Mouse (Mus musculus) megakaryocyte-erythroid progenitor cell, adult 5-6 weeks (primary cell): Measurements from ENCODE around the gene Rcor2. TPM values are rescaled to one million over a fixed set of nuclear protein-coding genes. Genes with fewer than 3 reads are reported as not detected.
A peak's percentile ranks its signal among the peaks of the same experiment; 100 is the strongest.

ENCODE experiments used
- ATAC-seq: replicated peaks from 2 replicates; pipeline ENCODE4 v1.8.0; 2016; ENCODE audit warnings: mild to moderate bottlenecking, inconsistent platforms; ENCODE audit not compliant: severe bottlenecking, poor library complexity, low FRiP score, low TSS enrichment
- total RNA-seq, 2 experiments: library from RNA; stranded (forward) in 1 of 2; stranded (reverse) in 1 of 2; fragments of 200-1000, 215-1000 nt in 1 of 2; fragments of >200 nt in 1 of 2; fragmentation: Nextera tagmentation in 1 of 2; gene quantifications; 2 replicates each; pipeline ENCODE4 v1.2.3; 2014 to 2017

Rcor2 gene
- total RNA-seq (2014; fragmentation: Nextera tagmentation) (5.0 and 5.4 TPM in 2 replicates), total RNA-seq (2017) (4.0 and 19.5 TPM in 2 replicates)

- peak; percentile 23 for ATAC-seq
Observed at GRCm38 (mm10) chr19:7267091-7267741, at the start of gene Rcor2. Gene Rcor2 (plus strand): TSS chr19:7267325.

- ATAC-seq = peak; percentile 35
Observed at GRCm38 (mm10) chr19:7217926-7218267, 49.2 kb upstream of the Rcor2 start.

- no peak for ATAC-seq
Observed at GRCm38 (mm10) chr19:7218753-7219152, 48.4 kb upstream of the Rcor2 start.

- ATAC-seq = no peak
Observed at GRCm38 (mm10) chr19:7222196-7222595, 44.9 kb upstream of the Rcor2 start.

- 0 out of 2 replicates have a peak, but pooled peaks have one; percentile 38 for ATAC-seq
Observed at GRCm38 (mm10) chr19:7223488-7223887, 43.6 kb upstream of the Rcor2 start.

GRCm38 (mm10) chr19:7224253-7224652 lies 42.9 kb upstream of the Rcor2 start:
- no peak for ATAC-seq

- no peak for ATAC-seq
Observed at GRCm38 (mm10) chr19:7225096-7225690, 41.9 kb upstream of the Rcor2 start.

GRCm38 (mm10) chr19:7226511-7226914 lies 40.6 kb upstream of the Rcor2 start:
- no peak for ATAC-seq

GRCm38 (mm10) chr19:7234537-7235221 lies 32.4 kb upstream of the Rcor2 start:
- peak; percentile 91 for ATAC-seq

GRCm38 (mm10) chr19:7235461-7235860 lies 31.7 kb upstream of the Rcor2 start:
- no peak for ATAC-seq

GRCm38 (mm10) chr19:7236011-7236410 lies 31.1 kb upstream of the Rcor2 start:
- no peak for ATAC-seq

- no peak for ATAC-seq
Observed at GRCm38 (mm10) chr19:7236742-7237141, 30.4 kb upstream of the Rcor2 start.

GRCm38 (mm10) chr19:7239574-7239973 lies 27.6 kb upstream of the Rcor2 start:
- no peak for ATAC-seq

GRCm38 (mm10) chr19:7240291-7240690 lies 26.8 kb upstream of the Rcor2 start:
- ATAC-seq = no peak

- ATAC-seq = peak; percentile 82
Observed at GRCm38 (mm10) chr19:7240782-7241690, 26.1 kb upstream of the Rcor2 start, which contains the start of gene Naa40. Gene Naa40 (minus strand): TSS chr19:7241183.

- ATAC-seq = peak; percentile 61
Observed at GRCm38 (mm10) chr19:7246021-7246420, 21.1 kb upstream of the Rcor2 start.

- no peak for ATAC-seq
Observed at GRCm38 (mm10) chr19:7257881-7258280, 9.2 kb upstream of the Rcor2 start.

- no peak for ATAC-seq
Observed at GRCm38 (mm10) chr19:7261476-7261875, 5.6 kb upstream of the Rcor2 start.

- no peak for ATAC-seq
Observed at GRCm38 (mm10) chr19:7261964-7262363, 5.2 kb upstream of the Rcor2 start.

- ATAC-seq = no peak
Observed at GRCm38 (mm10) chr19:7262592-7262991, 4.5 kb upstream of the Rcor2 start.
